Mouse (Mus musculus) naive thymus-derived CD4-positive, alpha-beta T cell, adult 2 months (primary cell): ENCODE data around the gene C2cd4b.

ENCODE experiments used
- DNase-seq: peaks from one replicate; pipeline ENCODE4 v3.0.0-alpha.2; 2011; ENCODE audit warnings: low read depth

The C2cd4b gene

GRCm38 (mm10) chr9:67771293-67771692 lies 12.1 kb downstream of the C2cd4b start:
- no peak for DNase-seq

- DNase-seq, result no peak
Observed at GRCm38 (mm10) chr9:67774201-67774600, 15.0 kb downstream of the C2cd4b start.

GRCm38 (mm10) chr9:67778553-67778952 lies 19.3 kb downstream of the C2cd4b start:
- no peak for DNase-seq

GRCm38 (mm10) chr9:67782786-67783185 lies 23.5 kb downstream of the C2cd4b start:
- DNase-seq, result no peak

- no peak for DNase-seq
Observed at GRCm38 (mm10) chr9:67783464-67783863, 24.2 kb downstream of the C2cd4b start.

GRCm38 (mm10) chr9:67783925-67784324 lies 24.7 kb downstream of the C2cd4b start:
- no peak for DNase-seq

- DNase-seq, result no peak
Observed at GRCm38 (mm10) chr9:67786311-67786710, 27.1 kb downstream of the C2cd4b start.

GRCm38 (mm10) chr9:67787671-67788070 lies 28.4 kb downstream of the C2cd4b start:
- DNase-seq, result no peak

- DNase-seq, result no peak
Observed at GRCm38 (mm10) chr9:67792405-67792804, 33.2 kb downstream of the C2cd4b start.

GRCm38 (mm10) chr9:67793501-67793900 lies 34.3 kb downstream of the C2cd4b start:
- no peak for DNase-seq

GRCm38 (mm10) chr9:67794216-67794615 lies 35.0 kb downstream of the C2cd4b start:
- DNase-seq, result no peak

- DNase-seq, result no peak
Observed at GRCm38 (mm10) chr9:67794668-67795067, 35.4 kb downstream of the C2cd4b start.

GRCm38 (mm10) chr9:67795205-67795675 lies 36.0 kb downstream of the C2cd4b start:
- DNase-seq, result no peak

- peak; percentile 58 for DNase-seq
Observed at GRCm38 (mm10) chr9:67799078-67799819, 40.0 kb downstream of the C2cd4b start.

- peak; percentile 74 for DNase-seq
Observed at GRCm38 (mm10) chr9:67802241-67802640, 43.0 kb downstream of the C2cd4b start.

GRCm38 (mm10) chr9:67807000-67807399 lies 47.8 kb downstream of the C2cd4b start:
- no peak for DNase-seq

- no peak for DNase-seq
Observed at GRCm38 (mm10) chr9:67810527-67810926, 51.3 kb downstream of the C2cd4b start.
